Mouse (Mus musculus) layer of hippocampus, adult 9-10 months (tissue): ENCODE results near the gene Gpr62.

Source experiments
- DNase-seq: peaks from one replicate; pipeline ENCODE4 v3.0.0; 2022; ENCODE audit warnings: low spot score

Gene Gpr62

DNA sequence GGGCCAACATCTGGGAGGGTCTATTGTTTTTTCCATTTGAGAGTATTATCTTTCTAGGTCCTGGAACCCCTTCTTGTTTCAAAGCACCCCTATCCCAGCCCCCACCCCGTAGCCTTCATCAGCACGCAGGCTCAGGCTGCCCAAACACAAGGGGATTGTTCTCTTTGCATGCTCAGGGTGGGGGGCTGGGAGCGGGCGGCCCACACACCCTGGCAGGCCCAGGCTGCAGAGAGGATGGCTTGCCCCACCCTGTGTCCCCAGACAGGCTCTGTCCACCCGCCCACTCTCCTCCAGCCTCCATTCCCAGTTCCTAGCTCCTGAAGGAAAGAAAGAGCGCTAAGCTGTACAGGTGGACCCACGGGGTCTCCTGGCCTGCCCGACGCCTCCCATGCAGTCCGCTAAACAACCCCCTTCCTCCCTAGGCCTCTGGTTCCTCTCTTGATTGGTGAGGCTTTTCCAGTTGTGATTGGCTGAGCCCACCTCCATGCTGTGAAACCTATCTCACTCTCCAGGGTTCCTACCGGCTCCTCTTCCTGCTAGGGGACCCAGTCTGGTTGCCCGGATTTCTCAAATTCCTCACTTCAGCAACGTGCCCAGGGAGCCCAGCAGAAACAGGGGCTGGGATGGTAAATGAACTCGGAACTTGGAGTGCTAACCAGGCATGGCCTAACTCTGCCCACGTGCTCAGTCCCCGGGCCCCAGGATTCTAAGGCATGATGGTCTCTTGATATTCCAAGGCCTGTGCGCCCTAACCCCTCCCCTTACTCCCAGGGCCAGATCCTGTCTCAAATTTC is 10.7 kb downstream of the Gpr62 start:
- DNase-seq = no peak

DNA sequence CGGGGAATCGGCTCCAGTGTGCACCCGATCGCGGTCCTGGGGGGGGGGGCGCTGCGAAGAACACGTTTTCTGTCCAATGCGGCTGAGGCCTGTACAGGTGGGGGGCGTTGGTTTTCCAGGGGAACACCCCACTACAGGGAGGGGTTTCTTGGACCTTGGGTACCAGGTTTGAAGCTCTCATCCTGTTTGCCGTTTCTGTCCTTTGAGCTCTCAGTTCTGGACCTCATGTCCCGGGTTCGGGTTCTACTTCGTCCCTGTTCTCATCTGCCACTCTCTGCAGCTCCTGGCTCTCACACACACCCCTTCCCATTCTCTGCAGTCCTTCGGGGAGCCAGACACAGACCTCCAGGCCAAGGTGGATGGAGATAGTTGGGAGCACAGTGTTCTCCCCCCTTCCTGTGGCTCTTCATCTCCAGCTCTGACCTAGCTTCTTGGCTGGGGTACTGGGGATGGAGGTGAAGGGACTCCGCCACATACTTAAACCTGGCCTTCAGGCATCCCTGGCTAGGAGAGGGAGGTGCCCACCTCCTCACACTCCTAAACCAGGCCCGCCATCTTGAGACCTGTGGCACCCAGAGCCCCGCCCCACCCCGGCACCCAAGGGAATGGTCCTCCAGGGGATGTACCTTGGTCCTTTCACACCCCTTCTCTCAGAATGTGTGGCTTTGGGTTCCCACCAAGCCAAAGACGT is 11.5 kb downstream of the Gpr62 start:
- DNase-seq = no peak

DNA sequence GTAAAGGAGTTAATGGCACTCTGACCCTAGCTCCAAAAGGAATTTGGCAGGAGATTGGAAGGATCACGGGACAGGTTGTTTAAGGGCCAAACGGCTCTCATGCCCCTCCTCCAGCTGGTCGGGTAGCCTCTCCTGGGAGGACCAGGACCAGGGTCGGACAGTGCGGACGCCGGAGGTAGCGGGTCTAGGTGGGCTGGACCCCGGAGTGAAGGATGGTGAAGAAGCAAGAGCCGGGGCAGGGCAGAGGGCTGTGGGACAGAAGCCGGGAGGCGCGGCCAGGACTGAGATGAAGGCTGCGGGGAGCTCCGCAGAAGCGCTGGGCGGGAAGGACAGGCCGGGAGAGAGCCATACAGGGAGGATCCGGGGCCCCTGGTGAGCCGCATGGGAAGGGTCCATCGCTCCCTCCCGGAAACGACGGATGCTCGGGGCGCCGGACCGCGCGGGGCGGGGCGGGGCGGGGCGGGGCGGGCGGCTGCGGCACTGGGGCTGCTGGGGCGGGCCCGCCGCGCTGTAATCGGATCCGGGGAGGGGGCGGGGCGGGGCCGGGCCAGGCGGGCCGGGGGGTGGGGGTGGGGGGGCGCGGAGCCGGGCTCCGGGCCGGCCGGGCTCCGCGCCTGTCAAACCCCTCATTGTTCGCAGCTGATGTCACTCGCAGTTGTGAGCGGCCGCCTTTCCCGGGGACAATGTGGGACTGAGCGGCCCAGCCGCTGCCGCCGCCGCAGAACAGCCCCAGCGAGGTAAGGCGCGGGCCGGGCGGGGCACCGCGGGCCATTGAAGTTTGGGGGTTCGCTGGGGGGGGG is 12.3 kb downstream of the Gpr62 start, which contains the start of gene Pcbp4:
Gene Pcbp4 (plus strand): TSS at position 21 of the 800 bp plus-strand sequence.
- DNase-seq = no peak

DNA sequence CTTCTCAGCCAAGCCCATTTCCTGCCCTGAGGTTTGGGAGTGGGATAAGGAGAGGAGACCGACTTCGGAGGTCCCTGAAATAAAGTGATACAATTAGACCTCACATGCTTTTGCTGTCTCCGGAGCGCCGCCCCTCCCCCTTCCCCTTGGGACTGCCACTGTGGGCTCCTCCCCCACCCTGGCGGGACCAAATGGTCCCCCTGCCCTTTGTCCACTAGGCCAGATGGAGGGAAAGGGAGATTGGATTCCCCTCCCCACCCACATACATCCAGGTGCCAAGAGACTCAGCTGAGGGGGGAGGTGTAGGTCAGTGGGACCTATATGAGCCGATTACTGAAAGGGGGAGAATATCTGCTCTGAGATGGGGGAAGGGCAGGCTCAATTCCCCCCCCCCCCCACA is 12.9 kb downstream of the Gpr62 start:
- no peak for DNase-seq

DNA sequence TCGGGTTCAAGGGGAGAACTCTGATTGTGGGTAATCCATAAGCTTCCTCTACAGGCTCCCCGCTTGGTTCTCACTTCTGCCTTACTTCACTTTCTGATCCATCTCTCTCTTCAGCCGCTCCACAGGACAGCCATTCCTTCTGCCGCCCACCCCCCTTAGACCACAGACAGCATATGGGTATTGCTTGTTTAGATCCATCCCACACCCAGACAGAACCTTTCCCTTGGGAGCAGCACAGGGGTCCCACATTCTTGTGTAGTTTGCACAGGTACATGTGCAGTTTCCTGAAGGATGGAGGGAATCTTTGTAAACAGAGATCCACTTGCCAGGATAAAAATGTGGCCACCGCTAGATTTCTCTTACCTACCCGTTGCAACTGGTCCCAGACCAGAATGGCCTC is 13.4 kb downstream of the Gpr62 start:
- DNase-seq = no peak

DNA sequence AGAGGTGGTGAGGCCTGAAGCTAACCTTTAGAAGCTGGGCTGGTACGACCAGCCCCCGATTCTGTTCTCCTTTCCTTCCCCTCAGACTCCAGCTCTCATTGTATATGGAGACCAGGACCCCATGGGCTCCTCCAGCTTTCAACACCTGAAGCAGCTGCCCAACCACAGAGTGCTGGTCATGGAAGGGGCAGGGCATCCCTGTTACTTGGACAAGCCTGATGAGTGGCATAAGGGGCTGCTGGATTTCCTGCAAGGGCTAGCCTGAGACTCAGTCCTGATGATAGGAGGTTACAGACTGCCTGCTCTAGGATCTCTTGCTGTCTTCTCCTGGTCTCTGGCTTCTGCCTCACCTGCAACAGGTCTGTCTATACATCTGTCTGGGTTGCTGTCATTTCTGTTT is 13.8 kb downstream of the Gpr62 start:
- DNase-seq = no peak

DNA sequence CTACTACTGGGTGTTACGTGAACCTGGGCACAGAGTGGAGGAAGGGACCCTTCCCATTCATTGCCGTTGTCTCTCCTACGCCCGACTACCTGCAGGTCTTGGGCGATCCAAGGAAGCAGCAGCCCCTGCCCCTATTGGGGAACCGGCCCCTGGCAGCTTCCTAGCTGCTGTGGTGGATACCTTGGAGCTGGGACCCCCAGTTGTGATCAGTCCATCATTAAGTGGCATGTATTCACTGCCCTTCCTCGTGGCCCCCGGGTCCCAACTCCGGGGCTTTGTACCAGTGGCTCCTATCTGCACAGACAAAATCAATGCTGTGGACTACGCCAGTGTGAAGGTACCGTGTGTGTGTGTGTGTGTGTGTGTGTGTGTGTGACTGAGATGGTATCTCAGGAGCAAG is 14.4 kb downstream of the Gpr62 start:
- no peak for DNase-seq

DNA sequence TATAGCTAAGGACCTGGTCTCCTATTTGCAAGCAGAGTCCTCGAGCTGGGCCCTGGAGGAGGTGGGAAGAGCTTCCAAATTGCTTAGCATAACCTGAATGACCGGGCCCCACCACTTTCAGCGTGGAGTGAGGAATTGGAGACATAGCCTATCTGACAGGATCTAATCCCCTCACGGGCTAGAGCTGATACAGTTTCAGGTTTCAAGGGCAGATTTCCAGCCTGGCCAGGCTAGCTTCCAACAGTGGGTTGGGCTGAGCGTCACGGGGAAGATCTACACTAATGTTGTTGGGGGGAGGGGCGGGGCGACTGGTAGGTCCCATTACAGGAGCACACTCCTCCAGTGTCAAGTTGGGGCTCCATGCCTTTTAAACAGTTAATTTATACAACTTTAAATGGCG is 15.1 kb downstream of the Gpr62 start:
- no peak for DNase-seq

DNA sequence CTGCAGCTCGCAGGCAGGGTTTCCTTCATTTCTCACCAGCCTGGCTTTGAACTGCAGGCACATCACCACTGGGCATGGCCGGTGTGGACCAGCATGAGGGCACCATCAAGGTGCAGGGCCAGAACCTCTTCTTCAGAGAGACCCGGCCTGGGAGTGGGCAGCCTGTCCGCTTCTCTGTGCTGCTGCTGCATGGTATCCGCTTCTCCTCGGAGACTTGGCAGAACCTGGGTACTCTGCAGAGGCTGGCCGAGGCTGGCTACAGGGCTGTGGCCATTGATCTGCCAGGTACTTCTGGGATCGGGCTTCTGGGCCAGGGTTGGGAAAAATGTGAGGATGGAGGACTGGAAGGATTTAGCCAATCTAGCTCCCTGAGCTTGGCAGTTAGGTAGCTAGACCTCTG is 15.8 kb downstream of the Gpr62 start:
- no peak for DNase-seq

DNA sequence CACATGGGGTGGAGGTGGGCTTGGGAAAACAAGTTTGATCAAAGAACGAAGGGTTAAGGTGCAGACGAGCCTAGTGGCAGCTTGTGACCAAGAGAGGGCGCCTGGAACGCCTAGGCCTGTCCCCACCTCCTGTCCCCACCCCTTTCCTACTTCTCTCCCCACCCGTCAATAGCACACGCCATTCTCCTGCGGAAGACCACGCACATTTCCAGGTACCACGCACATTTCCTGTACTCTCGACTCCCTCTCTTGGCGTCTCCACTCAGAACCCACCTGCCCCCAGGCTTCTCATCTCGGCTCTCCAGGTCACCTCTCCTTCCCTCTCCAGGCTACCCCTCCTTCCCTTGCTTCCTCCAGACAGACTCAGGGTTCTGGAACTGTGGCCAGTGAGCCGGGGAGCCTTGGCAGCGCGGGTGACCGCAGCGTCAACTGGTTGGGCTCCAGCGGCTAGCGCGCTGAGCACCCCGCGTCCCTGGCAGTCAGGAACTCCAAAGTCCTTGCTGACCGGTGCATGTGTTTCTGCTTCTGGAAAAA is 17.2 kb downstream of the Gpr62 start:
- DNase-seq = no peak

DNA sequence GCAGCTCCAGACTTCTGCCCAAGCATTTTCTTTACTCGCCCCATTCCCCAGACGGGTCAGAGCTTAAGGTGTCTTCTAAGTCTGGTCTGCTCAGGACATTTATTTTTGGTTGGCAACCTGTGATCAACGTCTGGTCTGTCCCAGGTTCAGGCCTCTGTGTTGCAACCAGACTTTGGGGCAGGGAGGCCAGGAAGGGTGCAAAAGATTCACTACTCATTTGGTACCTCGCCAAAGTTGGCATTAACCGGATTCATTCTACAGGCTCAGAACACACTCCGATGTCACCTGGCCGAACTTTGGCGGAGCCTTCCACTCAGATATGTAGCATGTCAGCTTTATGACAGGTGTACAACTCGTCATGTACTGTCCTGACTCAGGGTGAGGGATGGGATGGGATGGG is 17.8 kb downstream of the Gpr62 start:
- DNase-seq = no peak

DNA sequence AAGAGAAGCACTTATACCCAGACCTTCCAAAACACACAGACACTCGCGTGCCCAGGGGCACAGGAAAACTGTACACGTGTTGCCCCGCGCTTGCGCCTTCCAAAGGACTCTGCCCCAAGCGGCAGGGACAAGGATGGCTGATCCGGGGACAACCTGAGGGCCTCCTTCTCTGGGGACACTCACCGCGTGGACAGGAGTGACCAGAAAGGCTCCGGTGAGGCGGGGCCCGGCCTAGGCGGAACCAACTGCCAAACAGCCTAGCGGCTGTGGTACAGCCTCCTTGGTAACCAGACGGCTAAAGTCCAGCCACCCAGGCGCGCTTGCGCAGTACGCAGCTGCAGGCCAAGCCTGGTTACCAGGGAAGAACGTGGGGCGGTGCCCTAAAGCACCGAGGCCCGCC is 18.4 kb downstream of the Gpr62 start, which contains the start of the genes Abhd14b and Abhd14a:
Gene Abhd14b (plus strand): TSS at position 112 of the 400 bp plus-strand sequence.
Gene Abhd14a (minus strand): TSS at position 331 of the 400 bp plus-strand sequence.
- peak; percentile 79 for DNase-seq

DNA sequence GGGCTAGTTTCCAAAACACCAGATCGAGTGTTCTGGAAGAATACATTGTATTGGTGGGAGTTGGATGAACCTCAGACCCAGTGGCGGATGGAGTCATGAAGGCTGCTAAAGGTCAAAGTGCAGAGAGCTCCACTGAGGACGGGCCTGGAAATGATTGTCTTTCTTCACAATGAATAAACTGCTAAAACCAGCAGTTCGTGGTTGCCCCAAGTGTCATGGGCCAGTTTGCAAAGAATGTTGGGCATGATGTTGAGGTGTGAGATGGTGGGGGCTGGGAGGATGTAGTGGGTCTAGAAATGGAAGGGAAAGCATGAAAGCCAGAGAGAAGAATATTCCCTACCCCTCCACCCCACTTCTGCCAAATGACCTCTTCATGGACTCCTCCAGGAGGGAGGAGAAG is 20.9 kb downstream of the Gpr62 start:
- no peak for DNase-seq

DNA sequence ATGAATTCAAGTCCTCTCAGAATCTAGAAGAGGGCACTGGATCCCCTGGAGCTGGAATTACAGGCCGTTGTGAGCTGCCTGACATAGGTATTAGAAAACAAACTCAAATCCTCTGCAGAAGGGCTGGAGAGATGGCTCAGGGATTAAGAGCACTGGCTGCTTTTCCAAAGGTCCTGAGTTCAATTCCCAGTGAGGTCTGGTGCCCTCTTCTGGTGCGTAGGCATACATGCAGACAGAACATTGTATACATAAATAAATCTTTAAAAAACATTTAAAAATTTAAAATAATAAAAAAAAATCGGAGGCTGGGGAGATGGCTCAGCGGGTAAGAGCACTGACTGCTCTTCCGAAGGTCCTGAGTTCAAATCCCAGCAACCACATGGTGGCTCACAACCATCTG is 23.1 kb downstream of the Gpr62 start:
- DNase-seq = no peak

DNA sequence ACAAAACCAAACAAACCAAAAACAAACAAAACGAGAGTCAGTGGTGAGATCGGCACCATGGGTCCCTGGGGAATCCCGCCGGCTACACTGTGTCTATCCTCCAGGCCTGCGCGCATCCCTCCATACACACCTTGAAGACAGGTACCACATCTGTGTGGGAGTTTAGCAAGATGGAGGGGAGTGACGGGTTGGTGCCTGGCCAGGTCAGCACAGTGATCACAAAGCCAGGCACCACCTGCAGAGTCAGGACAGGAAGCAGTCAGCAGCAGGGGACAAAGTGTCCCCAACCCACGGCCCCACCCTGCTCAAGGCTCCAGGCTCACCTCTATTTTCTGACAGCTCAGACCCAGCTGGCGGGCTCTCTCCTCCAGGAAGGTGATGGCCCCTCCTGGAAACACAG is 29.2 kb downstream of the Gpr62 start:
- no peak for DNase-seq

DNA sequence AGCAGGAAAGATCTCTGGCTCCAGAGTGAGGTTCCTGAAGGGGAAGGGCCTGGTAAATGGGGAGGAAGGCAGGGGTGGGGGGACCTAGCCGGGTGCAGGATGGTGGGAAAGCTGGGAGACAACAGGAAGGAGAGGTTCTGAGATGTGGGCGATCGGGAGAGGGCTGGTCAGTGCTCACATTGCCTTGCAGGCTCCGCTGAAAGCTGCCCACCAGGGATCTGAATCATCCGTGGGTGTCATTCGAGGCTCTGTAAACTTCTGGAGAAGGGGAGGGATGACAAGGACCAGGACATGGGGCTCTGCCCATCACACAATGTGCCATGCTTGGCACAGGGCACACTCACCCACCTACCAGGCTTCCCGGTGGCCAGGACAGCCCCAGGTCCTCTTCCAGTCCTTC is 32.3 kb downstream of the Gpr62 start:
- DNase-seq = no peak

DNA sequence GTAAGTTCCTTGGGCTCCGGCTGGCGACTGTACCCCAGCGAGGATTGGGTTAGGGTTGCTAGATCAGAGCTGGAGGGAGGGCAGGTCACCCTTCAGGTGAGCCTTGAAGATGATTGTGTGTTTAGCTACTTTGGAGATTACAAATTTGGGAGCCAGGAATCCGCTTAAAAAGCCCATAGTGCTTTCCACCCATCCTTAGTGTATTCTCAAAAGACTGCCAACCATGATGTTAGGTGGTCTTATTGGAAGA is 35.8 kb downstream of the Gpr62 start:
- no peak for DNase-seq

DNA sequence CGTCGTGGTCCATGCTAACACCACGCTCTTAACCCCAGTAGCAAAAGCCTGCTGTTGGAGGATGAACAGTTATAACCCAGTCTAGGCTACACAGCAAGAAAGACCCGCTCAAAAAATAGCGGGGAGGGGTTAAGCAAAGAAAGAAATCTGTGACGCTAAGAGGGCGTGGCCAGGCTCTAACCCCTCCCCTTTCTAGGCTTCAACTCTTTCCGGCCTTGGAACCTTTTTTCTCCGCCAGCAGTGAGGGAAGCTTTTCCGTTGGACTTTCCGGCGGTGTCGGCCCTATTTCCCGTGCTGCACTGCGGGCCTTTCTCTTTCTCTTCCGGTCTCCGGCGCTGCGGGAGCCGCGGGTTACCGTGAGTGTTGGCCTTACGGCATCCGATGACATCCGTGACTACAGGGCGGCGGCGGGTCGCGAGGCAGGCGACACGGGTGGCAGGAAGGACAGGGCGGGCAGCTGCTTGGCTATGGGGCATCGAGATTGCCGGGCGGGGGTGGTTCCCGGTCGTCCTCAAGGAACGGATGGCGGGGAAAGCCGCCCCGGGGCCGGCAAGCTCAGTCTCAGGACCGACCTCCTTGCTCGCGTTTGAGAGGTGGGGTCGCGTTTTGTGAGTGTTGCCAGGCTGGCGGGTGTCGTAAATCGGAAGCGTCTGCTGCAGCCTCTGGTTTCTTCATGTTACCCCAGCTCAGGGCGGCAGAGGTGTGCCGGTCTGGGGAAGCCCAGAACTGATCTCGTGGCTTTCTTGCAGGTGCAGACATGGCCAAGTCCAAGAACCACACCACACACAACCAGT is 36.3 kb downstream of the Gpr62 start, which contains the start of gene Rpl29:
Gene Rpl29 (plus strand): TSS at position 234 of the 794 bp plus-strand sequence.
- DNase-seq = peak; percentile 90

DNA sequence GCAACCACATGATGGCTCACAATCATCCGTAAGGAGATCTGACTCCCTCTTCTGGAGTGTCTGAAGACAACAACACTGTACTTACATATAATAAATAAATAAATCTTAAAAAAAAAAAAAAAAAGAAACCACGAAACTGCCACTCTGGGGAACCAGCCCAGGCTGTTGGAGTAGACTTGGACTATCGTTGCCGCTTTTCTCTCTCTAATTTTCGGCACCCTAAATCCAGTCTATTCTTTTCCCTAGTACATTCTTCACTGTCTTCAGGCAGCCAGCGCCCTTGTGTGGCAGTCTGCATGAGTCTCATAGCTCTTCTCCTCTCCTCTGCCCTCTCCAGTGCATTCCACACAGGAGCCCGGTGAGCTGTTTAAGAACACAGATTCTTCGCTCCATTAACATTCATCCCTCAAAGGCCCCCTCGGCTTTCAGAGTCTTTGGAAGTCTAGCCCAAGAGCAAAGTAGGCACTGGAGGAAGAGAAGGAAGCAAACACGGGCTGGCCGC is 37.0 kb downstream of the Gpr62 start:
- DNase-seq = no peak

DNA sequence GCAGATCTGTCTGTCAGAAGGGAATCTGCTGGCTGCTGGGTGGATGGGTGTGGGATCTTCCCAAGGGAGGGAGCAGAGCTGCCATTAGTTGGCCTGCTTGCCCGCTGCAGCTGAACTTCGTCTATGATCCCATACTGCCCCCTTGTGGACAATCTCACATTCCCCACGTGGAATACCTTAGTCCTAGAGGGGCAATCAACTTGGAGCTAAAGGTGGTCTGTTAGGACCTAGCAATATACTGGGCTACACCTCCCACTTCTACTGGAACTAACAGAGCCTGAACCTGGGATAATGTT is 43.9 kb downstream of the Gpr62 start:
- peak; percentile 94 for DNase-seq

DNA sequence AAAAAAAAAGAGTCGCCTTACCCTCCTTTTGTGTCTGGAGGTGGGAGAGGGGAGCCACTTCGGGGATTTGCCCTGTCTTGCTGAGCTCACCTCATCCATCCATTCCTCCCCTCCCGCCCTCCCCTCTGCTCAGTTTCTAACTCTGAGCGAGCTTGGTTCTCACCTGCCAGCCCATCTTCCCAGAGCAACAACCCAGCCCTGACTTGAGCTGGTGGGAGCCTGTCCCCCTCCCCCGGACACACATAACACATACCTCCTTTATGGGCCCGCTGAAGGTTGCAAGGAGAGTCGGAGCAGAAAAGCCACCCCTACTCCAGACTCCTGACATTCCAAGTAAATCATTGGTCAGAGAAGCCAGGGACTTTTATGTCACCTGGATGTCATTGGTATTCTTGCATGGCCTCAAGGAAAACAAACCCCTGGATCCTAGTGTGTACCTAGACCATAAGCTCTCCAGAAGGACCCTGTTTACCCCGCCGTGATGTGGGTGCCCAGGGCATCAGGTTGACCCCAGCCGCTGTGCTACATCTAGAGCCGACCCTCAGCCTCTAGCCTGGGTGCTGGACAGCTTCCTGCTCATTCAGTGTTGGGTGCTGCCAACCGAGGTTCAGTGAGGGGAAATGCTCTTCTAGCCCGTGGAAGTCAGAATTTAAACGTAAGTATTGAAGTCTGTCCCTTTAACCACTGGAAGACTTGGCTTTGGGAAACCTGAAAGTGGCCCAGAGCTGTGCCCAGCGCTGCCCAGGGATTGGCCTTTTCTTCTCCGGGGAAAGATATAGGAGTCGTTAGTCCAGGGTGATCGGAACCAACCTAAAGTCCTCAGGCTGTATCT is 44.5 kb downstream of the Gpr62 start:
- no peak for DNase-seq
